Mouse (Mus musculus): ENCODE data around the gene Ifi35.
"Not testable (repeated sequence)": the region's sequence is repeated elsewhere in the genome, so short reads cannot be mapped to it uniquely, and the experiment has no call there.

The Ifi35 gene

DNA sequence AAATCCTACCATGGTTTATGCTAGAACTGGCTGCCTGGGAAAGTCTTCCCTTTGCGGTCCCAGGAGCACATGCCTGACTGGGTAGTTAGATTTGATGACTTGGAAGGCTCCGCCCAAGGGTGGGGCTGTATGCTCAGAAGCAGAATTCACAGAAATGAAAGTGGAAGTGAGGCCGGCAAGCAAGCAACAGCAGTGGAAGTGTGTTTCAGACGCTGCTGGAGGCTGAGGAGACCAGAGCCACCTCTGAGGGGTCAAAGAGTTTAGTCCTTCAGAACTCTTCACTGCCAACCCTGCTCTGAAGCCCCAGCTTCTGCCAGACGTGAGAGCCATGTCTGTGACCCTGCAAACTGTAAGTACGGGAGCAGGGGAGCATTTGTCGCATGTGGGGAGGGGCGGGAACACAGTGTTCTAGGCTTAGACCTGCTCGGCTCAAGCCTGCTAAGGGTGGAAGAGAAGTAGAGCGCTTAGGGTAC is at the start of gene Ifi35:
Gene Ifi35 (plus strand): TSS at position 134 of the 473 bp plus-strand sequence.
- DNase-seq (ENCODE audit: low spot score) = peak; percentile 84

DNA sequence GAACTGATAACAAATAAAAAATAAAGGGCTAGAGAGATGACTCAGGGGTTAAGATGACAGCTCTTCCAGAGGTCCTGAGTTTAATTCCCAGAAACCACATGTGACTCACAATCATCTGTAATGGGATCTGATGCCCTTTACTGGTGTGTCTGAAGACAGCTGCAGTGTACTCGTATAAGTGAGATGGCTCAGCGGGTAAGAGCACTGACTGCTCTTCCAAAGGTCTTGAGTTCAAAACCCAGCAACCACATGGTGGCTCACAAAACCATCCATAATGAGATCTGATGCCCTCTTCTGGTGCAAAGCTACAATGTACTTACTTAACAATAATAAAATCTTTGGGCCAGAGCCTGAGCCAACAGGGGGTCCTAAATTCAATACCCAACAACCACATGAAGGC is 32.9 kb upstream of the Ifi35 start:
- no peak for DNase-seq (ENCODE audit: low spot score)

- DNase-seq (ENCODE audit: low spot score) = no peak
Observed at GRCm38 (mm10) chr11:101416433-101417100, 31.6 kb upstream of the Ifi35 start.

DNA sequence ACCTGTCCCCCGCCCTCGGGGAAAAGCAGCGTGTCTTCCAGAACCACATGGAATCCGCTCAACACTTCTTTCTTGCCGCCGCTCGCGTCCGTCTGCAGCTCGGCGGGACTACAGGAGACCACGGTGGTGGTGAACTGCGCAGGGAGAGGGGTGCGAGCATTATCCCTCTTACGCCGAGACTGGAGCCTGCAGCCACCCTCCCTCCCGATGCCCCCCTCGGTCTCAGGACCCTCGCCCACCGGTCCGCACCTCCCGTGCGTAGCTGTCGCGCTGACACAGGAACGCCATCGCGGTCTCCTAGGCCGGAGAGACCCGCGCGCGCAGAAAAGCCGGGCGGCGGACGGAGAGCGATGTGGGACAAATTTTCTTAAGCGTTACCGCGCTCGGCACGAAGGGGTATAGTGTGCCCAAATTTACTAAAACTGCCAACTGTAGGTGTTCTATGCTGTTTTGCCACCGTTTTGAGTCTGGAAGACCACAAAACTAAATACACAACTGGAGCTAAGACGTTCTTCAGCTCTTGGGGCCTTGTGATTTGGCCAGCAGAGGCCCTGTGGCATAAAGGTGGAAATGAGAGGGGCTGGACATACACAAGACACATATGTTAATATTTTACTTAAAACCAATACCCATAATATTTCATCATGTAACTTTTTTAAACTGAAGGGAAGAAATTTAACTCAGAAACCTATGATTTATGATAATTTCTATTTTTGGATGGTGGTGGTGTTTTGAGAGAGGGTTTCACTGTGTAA is 30.9 kb upstream of the Ifi35 start, which contains the start of gene Aarsd1:
Gene Aarsd1 (minus strand): TSS at position 515 of the 755 bp plus-strand sequence.
- DNase-seq (ENCODE audit: low spot score) = peak; percentile 88

DNA sequence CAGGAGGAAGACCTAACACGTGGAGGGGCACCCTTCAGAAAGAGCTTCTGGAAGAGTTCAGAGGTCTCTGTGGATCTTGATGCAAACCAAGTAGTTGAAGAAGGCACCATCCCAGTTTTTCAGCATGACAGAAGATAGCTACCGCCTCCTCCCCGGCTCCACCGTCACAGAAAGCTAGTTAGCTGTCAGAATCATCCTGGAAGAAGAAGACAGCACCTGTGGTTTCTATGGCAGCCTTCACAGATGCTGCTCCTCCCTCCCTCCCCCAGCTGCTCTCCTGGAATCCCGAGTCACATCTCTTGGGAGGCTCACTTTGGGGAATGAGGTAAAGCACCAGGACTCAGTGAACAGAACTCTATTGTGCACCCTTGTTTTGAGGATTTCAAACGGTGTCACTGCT is 29.2 kb upstream of the Ifi35 start:
- DNase-seq (ENCODE audit: low spot score) = no peak

DNA sequence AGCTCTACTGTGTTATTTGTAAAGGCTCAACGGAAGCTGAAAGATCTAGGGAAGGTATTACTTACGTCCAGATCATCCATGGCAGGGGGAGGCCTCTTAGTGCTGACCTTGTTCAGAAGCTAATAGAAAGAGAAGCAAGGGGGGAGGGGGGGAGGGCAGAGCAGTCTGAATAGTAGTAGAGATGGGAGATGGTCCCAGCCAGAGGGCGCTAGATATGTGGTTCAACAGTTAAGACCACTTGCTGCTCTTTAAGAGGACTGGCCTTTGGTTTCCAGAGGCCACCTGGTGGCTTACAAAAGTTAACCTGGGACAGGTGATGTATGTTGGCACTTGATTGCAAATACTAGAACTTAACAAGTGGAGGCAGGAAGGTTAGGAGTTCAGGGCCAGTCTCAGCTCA is 28.6 kb upstream of the Ifi35 start:
- no peak for DNase-seq (ENCODE audit: low spot score)

DNA sequence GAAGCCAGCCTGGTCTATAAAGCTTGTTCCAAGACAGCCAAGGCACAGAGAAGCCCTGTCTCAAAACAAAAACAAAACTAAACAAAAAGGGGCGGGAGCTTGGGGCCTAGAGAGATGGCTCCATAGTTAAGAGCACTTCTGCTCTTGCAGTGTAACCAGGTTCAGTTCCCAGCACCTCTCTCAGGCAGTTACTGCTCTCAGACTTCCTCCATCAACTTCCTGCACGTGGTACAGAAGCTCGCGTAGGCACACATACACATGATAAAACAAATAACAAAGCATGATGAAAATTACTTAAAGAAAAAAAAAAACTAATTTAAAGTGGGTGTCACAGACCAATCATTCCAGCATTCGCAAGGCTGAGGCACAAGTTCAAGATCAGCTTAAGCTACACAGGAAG is 28.1 kb upstream of the Ifi35 start:
- DNase-seq (ENCODE audit: low spot score) = no peak

DNA sequence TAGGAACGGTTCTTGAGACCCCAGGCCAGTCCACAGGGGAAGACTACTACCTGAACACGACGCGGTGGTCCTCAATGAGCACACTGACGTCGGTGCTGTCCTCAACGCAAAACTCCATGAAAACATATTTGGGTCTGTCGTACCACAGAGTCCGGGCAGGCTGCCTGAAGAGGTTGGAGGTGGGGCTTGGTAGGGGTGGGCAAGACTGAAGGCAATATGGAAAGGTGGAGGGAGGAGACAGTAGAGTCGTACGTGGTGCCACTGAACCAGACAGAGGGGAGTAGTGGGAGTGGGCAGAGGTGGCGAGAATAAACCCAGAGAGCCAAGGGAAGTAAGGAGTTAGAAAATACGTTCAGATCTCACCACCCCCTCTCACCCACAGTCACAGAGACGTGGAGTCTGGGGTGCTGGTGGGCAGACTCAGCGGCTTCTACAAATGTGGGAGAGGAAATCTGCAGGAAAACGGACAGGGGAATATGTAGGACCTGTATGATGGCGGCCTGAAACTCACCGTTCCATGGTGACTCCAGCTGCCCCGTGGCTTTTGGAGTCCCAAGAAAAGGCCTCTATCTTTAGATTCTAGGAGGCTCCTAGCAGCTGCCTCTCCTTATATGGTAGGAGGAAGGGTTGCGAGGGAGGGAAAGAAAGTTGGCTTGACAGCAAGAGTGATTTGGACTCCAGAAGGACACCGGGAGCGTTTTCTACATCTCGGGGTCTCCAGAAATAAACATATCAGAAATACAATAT is 23.9 kb upstream of the Ifi35 start, which contains the start of gene Gm27029:
Gene Gm27029 (minus strand): TSS at position 692 of the 747 bp plus-strand sequence.
- peak; percentile 41 for DNase-seq (ENCODE audit: low spot score)

DNA sequence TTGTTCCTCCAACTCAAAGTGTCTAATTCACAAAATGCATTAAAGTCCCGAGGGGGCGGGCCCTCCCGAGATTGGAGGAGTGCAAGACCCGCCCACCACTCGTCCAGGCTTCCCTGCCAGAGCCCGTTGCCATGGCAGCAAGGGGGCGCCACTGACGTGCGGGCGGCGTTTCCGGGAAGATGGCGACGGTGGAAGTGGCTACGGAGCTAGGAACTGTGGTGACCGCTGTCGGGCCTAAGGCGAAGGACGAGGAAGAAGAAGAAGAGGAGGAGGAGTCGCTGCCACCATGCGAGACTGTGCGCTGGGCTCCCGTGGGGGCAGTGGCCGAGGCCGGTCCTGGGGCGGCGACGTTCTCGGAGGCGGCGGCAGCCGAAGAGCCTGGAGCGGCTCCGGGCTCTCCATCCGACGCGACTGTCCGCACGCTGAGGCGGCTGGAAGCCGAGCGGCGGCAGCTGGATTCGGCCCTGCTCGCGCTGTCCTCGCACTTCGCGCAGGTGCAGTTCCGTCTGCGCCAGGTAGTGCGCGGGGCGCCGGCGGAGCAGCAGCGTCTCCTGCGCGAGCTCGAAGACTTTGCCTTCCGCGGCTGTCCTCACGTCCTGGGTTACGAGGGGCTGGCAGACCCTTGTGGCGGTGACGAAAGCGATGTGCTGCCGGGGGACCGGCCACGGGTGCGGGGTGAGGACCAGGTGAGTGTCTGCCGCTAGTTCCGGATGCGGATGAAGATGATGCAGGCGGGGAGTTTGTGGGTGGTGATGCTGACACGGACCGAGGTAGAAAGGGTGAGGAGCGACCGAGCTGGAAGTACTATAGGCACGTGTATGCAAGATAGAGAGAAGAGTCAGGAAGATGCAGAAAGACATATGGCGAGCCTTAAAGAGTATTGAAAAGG is 23.0 kb upstream of the Ifi35 start, which contains the start of the genes Rundc1 and Ptges3l:
Gene Rundc1 (plus strand): TSS at position 161 of the 889 bp plus-strand sequence.
Gene Ptges3l (minus strand): TSS at position 409 of the 889 bp plus-strand sequence.
- peak; percentile 100 for DNase-seq (ENCODE audit: low spot score)

- no peak for DNase-seq (ENCODE audit: low spot score)
Observed at GRCm38 (mm10) chr11:101426165-101426564, 22.0 kb upstream of the Ifi35 start.

GRCm38 (mm10) chr11:101431327-101431726 is 16.9 kb upstream of the Ifi35 start:
- DNase-seq (ENCODE audit: low spot score) = no peak

GRCm38 (mm10) chr11:101433396-101433795 is 14.8 kb upstream of the Ifi35 start:
- DNase-seq (ENCODE audit: low spot score) = no peak

DNA sequence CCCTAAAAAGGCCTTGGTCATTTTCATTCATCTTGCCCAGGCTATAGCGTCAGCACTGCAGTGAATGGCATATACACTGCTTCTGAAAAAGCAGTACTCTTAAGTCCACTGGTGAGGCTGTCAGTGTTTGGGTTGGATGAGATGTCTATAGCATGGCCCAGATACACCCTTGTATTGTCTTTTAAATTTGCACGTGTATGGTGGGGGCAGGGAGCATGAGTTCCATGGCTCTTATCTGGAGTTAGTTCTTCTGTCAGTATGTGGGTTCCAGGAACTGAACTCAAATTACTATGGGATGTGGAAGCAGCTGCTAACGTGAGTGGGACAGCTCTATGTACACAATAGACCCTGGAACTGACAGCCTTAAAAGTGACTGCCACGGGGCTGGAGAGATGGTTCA is 12.4 kb upstream of the Ifi35 start:
- no peak for DNase-seq (ENCODE audit: low spot score)

DNA sequence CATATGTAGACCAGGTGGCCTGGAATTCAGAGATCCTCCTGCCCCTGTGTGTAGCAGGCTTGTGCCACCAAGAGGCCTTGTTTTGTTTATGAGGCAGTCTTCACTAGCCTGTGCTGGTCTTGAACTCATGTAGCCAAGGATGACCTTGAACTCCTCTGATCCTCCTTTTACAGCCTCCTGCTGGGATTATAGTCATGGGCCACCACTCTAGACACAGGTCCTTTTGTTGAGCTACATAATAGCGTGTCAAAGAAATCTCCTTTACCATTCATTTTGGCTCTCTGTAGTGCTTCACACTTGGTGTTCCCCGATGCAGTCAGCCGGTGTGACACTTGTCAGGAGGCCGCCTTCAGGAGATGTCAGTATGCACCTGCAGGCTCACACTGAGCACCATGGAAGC is 11.3 kb upstream of the Ifi35 start:
- DNase-seq (ENCODE audit: low spot score) = no peak

- DNase-seq (ENCODE audit: low spot score) = not testable (repeated sequence)
Observed at GRCm38 (mm10) chr11:101438006-101438405, 10.2 kb upstream of the Ifi35 start.

- DNase-seq (ENCODE audit: low spot score) = not testable (repeated sequence)
Observed at GRCm38 (mm10) chr11:101441450-101442126, 6.6 kb upstream of the Ifi35 start.

- peak; percentile 97 for DNase-seq (ENCODE audit: low spot score)
Observed at GRCm38 (mm10) chr11:101442127-101442693, 6.0 kb upstream of the Ifi35 start, which contains the start of gene Rpl27. TSS of gene Rpl27 (plus strand) at chr11:101442298.

GRCm38 (mm10) chr11:101442760-101443159 is 5.4 kb upstream of the Ifi35 start:
- DNase-seq (ENCODE audit: low spot score) = no peak

GRCm38 (mm10) chr11:101446319-101446718 is 1.9 kb upstream of the Ifi35 start:
- no peak for DNase-seq (ENCODE audit: low spot score)

DNA sequence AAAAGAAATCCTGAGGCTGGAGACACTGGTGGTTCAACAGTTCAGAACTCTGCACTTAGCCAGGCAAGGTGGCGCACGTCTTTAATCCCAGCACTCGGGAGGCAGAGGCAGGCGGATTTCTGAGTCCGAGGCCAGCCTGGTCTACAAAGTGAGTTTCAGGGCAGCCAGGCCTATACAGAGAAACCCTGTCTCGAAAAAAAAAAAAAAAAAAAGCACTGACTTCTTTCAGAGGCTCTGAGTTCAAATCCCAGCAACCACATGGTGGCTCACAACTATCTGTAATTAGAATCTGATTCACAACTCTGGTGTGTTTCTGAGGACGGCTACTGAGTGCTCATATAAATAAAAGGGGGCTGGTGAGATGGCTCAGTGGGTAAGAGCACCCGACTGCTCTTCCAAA is 1.3 kb upstream of the Ifi35 start:
- not testable (repeated sequence) for DNase-seq (ENCODE audit: low spot score)

All from urinary bladder, postnatal 14 days (tissue).